Mouse (Mus musculus) liver, embryonic 11.5 days (tissue): ENCODE data around the gene Dab1. TPM values are rescaled to one million over a fixed set of nuclear protein-coding genes. Genes with fewer than 3 reads are reported as not detected.

Experiments used
- ATAC-seq: fragments of 200-750 bp; cut with Nextera tagmentation; replicated peaks from 2 replicates; pipeline ENCODE4 v1.8.0; 2017; ENCODE audit warnings: moderate number of reproducible peaks, mild to moderate bottlenecking, moderate TSS enrichment, moderate library complexity; ENCODE audit not compliant: low FRiP score
- DNase-seq: peaks from one replicate; pipeline ENCODE4 v3.0.0-alpha.2; 2017; ENCODE audit warnings: low spot score
- H3K27ac ChIP-seq: fragments of 300-500 bp; sonication (generic); 2 replicates; pipeline ENCODE4 v1.5.1; 2014; ENCODE audit warnings: mild to moderate bottlenecking, low read depth, low read length, control low read depth
- H3K27me3 ChIP-seq: fragments of 300-500 bp; sonication (generic); replicated peaks from 2 replicates; pipeline ENCODE4 v1.6.1; 2014; ENCODE audit warnings: low read length, mixed read lengths; ENCODE audit not compliant: control insufficient read depth, insufficient read depth
- H3K36me3 ChIP-seq: fragments of 300-500 bp; sonication (generic); 2 replicates; pipeline ENCODE4 v1.6.1; 2014; ENCODE audit warnings: mild to moderate bottlenecking, low read length, moderate library complexity, mixed read lengths; ENCODE audit not compliant: control insufficient read depth, insufficient read depth
- H3K4me1 ChIP-seq: fragments of 300-500 bp; sonication (generic); replicated peaks from 2 replicates; pipeline ENCODE4 v1.6.1; 2014; ENCODE audit warnings: low read length, mixed read lengths; ENCODE audit not compliant: control insufficient read depth, insufficient read depth
- H3K4me2 ChIP-seq: fragments of 300-500 bp; sonication (generic); 2 replicates; pipeline ENCODE4 v1.6.1; 2014; ENCODE audit warnings: mild to moderate bottlenecking, control low read depth, moderate library complexity
- H3K4me3 ChIP-seq: fragments of 300-500 bp; sonication (generic); 2 replicates; pipeline ENCODE4 v1.5.1; 2014; ENCODE audit warnings: low read depth, low read length, control low read depth
- H3K9ac ChIP-seq: fragments of 300-500 bp; sonication (generic); 2 replicates; pipeline ENCODE4 v1.6.1; 2014; ENCODE audit warnings: low read depth, low read length, control low read depth
- H3K9me3 ChIP-seq: fragments of 300-500 bp; sonication (generic); 2 replicates; pipeline ENCODE4 v1.6.1; 2016; ENCODE audit warnings: low read length, inconsistent platforms, mixed read lengths; ENCODE audit not compliant: control insufficient read depth
- WGBS: fragments of 180-500 bp; shearing (Covaris S2); extraction: QIAGEN DNeasy Blood & Tissue Kit; methylation state at CpG from one replicate; pipeline ENCODE4 v1.1.7; 2014; 5-methylcytosine and 5-hydroxymethylcytosine counted together
- polyA plus RNA-seq: library from polyadenylated mRNA; unstranded; fragments of >200 nt; fragmentation: Nextera tagmentation; extraction: Ambion mirVana; gene quantifications from 2 replicates; pipeline ENCODE4 v1.2.1, GENCODE M21; 2014

Gene Dab1
- polyA plus RNA-seq, 1 experiment from 2014 or later, result 1.8 TPM

DNA sequence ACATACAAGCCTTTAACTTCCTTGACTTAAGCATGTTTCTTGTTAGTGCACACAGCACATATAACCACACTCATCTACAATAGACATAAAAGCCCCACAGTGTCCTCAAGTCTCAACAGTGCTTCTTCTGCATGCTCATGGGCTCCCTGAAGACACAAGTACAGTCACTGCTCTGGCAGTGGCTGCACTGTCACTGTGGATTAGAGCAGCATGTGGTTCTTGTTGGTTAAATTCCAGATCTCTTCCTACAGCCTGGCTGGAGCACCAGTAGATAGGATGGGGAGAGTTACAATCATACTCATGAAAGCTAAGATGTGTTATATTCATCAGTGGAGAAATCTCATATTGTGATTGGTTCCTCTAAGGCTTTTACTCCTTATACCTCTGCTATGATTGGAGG, 534.5 kb downstream of the Dab1 start:
- Histone ChIP-seq H3K9me3 (no peaks in the 10 kb centered on the region), H3K27ac (no peak overlapping the region), H3K36me3 (no peaks in the 10 kb centered on the region), H3K27me3 (no peaks in the 10 kb centered on the region), H3K4me2 (no peak overlapping the region), H3K4me3 (no peak overlapping the region), H3K4me1 (no peaks in the 10 kb centered on the region), H3K9ac (no peak overlapping the region)
- DNase-seq (no peak), ATAC-seq (no peak)

DNA sequence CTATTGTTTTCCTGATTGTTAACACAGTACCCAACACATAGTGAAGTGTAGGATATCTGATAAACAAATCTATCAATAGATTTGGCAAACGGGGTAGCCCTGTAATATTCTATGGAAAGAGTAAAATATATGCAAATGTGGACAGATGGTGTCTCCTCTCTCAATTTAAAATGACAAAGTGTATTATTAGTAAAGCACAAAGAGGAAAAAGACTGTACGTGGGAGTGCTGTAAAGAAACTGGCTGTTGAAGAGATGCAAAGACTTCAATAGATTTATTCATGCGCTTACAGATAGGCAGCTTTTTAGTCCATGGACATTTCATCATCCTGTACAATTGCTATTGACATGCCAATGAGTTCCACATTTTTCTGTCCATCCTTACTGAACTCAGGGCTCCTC, 558.9 kb downstream of the Dab1 start:
- no peak overlapping the region for H3K4me2 ChIP-seq
- H3K9ac ChIP-seq, result no peak overlapping the region
- no peak for ATAC-seq
- 89% methylated on average over 3 of the region's 3 CpGs for WGBS
- H3K27ac ChIP-seq, result no peak overlapping the region
- no peaks in the 10 kb centered on the region for H3K27me3 ChIP-seq
- no peak overlapping the region for H3K4me3 ChIP-seq
- H3K4me1 ChIP-seq, result no peaks in the 10 kb centered on the region
- no peaks in the 10 kb centered on the region for H3K36me3 ChIP-seq
- no peaks in the 10 kb centered on the region for H3K9me3 ChIP-seq
- no peak for DNase-seq

GRCm38 (mm10) chr4:104186311-104186710, 567.2 kb downstream of the Dab1 start:
- H3K27ac ChIP-seq, result no peak overlapping the region
- ATAC-seq (no peak), DNase-seq (no peak)
- WGBS, result 82% methylated on average over 4 of the region's 4 CpGs
- no peak overlapping the region for H3K4me2 ChIP-seq
- no peaks in the 10 kb centered on the region for H3K27me3 ChIP-seq
- no peaks in the 10 kb centered on the region for H3K4me1 ChIP-seq
- no peak overlapping the region for H3K4me3 ChIP-seq
- H3K9ac ChIP-seq, result no peak overlapping the region
- no peaks in the 10 kb centered on the region for H3K36me3 ChIP-seq
- H3K9me3 ChIP-seq, result no peaks in the 10 kb centered on the region

DNA sequence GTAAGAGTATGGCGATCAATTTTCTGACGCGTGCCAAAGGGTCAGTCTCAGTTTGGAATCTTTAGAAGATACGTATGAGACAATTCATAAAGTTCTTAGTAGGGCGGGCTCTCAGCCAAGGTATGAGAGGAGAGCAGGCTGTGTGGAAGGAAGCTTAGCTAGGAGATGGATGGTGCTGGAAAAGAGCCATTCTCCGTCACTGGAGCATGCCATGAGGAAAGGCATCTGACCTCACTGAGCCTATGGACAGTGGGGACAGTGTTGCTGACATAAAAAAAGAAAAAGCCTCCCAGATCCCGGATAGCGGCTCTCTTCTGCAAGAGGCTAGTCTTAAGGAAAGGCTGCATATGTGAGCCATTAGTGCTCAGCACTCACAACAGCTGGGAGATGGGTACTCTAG, 579.5 kb downstream of the Dab1 start:
- H3K4me3 ChIP-seq, result no peak overlapping the region
- no peaks in the 10 kb centered on the region for H3K36me3 ChIP-seq
- H3K27ac ChIP-seq, result no peak overlapping the region
- no peak overlapping the region for H3K9ac ChIP-seq
- H3K27me3 ChIP-seq, result no peaks in the 10 kb centered on the region
- ATAC-seq (no peak), DNase-seq (no peak)
- no peaks in the 10 kb centered on the region for H3K4me1 ChIP-seq
- 89% methylated on average over 8 of the region's 8 CpGs for WGBS
- no peaks in the 10 kb centered on the region for H3K9me3 ChIP-seq
- no peak overlapping the region for H3K4me2 ChIP-seq

DNA sequence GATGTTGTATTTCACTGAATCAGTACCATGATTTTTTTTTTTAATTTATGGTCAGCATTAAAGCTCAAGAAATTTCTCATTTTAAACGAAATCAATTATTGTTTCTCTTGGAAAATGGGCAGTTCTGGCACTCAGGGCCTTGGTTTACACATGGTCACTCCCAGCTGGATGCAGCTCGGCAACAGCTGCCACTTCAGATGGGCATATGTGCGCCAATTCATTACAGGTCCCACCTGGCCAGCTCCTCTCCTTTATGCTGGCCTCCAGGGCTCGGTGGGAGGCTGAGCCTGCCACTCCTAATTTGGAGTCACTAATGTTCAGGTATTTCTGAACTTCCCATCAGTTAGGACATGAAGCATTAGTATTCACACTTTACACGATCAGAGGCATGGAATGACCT, 582.5 kb downstream of the Dab1 start:
- H3K9me3 ChIP-seq, result no peaks in the 10 kb centered on the region
- no peak overlapping the region for H3K27ac ChIP-seq
- 82% methylated on average over 5 of the region's 5 CpGs for WGBS
- H3K36me3 ChIP-seq, result no peaks in the 10 kb centered on the region
- DNase-seq (no peak), ATAC-seq (no peak)
- no peak overlapping the region for H3K9ac ChIP-seq
- no peak overlapping the region for H3K4me2 ChIP-seq
- H3K27me3 ChIP-seq, result no peaks in the 10 kb centered on the region
- H3K4me3 ChIP-seq, result no peak overlapping the region
- no peaks in the 10 kb centered on the region for H3K4me1 ChIP-seq

DNA sequence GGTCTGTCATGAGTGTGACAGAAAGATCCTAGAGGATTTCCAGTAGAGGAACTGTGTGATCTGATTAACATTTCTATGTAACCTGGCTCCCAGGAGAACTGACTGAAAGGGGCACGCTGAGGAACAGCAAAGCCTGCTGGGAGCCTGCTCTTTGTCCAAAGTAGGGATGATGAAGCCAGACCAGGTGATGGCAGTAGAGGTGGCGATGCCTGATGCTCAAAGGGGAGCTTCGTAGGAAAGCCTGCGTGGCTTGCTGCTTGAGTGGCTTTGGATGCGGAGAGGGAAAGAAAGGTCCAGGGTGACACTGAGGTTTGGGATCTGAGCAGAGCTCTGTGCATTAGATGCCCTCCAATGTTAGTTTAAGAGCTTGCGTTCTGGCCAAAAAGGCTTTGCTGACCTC, 584.9 kb downstream of the Dab1 start:
- Histone ChIP-seq H3K36me3 (no peaks in the 10 kb centered on the region), H3K4me1 (no peaks in the 10 kb centered on the region), H3K4me2 (no peak overlapping the region), H3K27ac (no peak overlapping the region), H3K9ac (no peak overlapping the region), H3K9me3 (no peaks in the 10 kb centered on the region), H3K4me3 (no peak overlapping the region), H3K27me3 (no peaks in the 10 kb centered on the region)
- 52% methylated on average over 6 of the region's 6 CpGs for WGBS
- DNase-seq, result no peak
- no peak for ATAC-seq

- H3K9me3 ChIP-seq, result no peaks in the 10 kb centered on the region
- H3K4me3 ChIP-seq, result no peak overlapping the region
- H3K4me2 ChIP-seq, result no peak overlapping the region
- H3K36me3 ChIP-seq, result no peaks in the 10 kb centered on the region
- no peak for ATAC-seq
- no peaks in the 10 kb centered on the region for H3K4me1 ChIP-seq
- no peaks in the 10 kb centered on the region for H3K27me3 ChIP-seq
- WGBS, result 79% methylated on average over 5 of the region's 5 CpGs
- DNase-seq, result no peak
- H3K27ac ChIP-seq, result no peak overlapping the region
- no peak overlapping the region for H3K9ac ChIP-seq
These were observed 587.5 kb downstream of the Dab1 start for GRCm38 (mm10) chr4:104206639-104207038.

GRCm38 (mm10) chr4:104209081-104209480, 589.9 kb downstream of the Dab1 start:
- Histone ChIP-seq H3K9me3 (no peaks in the 10 kb centered on the region), H3K36me3 (no peaks in the 10 kb centered on the region), H3K4me2 (no peak overlapping the region), H3K27me3 (no peaks in the 10 kb centered on the region), H3K4me1 (no peaks in the 10 kb centered on the region), H3K9ac (no peak overlapping the region), H3K4me3 (no peak overlapping the region), H3K27ac (no peak overlapping the region)
- ATAC-seq (no peak), DNase-seq (no peak)
- WGBS, result 41% methylated on average over 2 of the region's 2 CpGs

- H3K27ac ChIP-seq, result no peak overlapping the region
- H3K4me2 ChIP-seq, result no peak overlapping the region
- no peaks in the 10 kb centered on the region for H3K27me3 ChIP-seq
- no peaks in the 10 kb centered on the region for H3K9me3 ChIP-seq
- ATAC-seq (no peak), DNase-seq (no peak)
- no peak overlapping the region for H3K4me3 ChIP-seq
- no peak overlapping the region for H3K9ac ChIP-seq
- no peaks in the 10 kb centered on the region for H3K36me3 ChIP-seq
- 61% methylated on average over 1 of the region's 1 CpGs for WGBS
- no peaks in the 10 kb centered on the region for H3K4me1 ChIP-seq
These were observed 591.6 kb downstream of the Dab1 start for GRCm38 (mm10) chr4:104210796-104211195.
